Mouse (Mus musculus) kidney, postnatal 25 days (tissue): ENCODE measurements around the gene Zfp37.
"Not testable (repeated sequence)": the region's sequence is repeated elsewhere in the genome, so short reads cannot be mapped to it uniquely, and the experiment has no call there.

ENCODE experiments used
- DNase-seq, 2 experiments: peaks; one replicate each; pipeline ENCODE4 v3.0.0; 2021; ENCODE audit warnings: mixed read lengths in 2 of 2

The Zfp37 gene

GRCm38 (mm10) chr4:62230769-62231168, at the start of gene Zfp37:
TSS of gene Zfp37 (minus strand) at chr4:62231047.
- DNase-seq = peak in 1 of 2 experiments; percentile 7

- DNase-seq = peak; percentile 46 to 57
Measured at GRCm38 (mm10) chr4:62278081-62278480, 47.2 kb upstream of the Zfp37 start.

DNA sequence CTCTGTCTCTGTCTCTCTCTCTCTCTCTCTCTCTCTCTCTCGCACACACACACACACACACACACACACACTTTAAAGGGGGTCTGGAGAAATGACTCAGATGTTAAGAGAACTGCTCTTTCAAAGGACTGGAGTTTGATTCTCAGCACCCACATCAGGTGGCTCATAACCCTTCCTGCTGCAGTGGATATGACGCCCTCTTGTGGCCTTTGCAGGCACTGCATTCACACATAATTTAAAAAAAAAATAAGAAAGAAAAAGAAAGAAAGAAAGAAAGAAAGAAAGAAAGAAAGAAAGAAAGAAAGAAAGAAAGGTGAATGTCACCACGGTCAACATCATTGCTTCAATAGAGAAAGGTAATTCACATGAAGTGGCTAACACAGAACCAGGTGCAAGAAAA, 46.4 kb upstream of the Zfp37 start:
- no peak for DNase-seq

DNA sequence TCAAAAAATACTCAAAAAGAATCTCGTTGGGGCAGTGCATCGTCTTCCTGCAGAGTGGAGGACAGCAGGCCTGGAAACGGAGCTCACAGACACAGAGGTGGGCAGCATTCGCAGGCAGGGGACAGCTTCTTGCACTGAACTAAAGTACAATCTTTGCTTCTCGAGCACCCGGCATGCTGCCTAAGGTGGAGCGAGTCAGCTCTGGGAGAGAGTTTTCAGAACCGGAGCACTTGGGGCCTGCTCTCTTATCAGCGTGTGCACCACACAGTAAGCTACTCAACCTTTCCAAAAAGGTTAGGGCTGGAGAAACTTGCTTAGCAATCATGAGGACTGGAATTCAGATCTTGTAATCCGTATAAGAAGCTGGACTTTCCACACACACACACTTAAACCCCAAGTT, 45.8 kb upstream of the Zfp37 start:
- no peak for DNase-seq

GRCm38 (mm10) chr4:62274841-62275536, 44.1 kb upstream of the Zfp37 start:
- peak in 1 of 2 experiments; percentile 1 for DNase-seq

DNA sequence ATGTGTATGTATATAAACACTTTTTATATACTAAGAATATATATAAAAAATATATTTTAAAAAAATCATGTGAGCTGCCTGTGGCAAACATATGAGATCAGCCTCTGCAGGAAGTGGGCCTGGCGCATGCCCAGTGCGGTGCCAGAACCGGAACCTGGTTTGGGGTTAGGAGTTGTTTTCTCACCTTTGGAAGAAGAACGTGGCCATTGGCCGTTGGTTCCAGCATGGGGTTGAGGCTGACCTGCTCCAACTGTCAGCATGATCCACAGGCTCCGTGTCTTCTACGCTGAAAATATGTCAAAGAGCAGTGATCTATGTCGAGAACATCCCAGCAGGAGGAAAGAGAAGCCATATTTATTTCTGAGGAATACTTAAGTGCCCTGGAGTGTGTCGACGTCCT, 43.1 kb upstream of the Zfp37 start:
- no peak for DNase-seq

DNA sequence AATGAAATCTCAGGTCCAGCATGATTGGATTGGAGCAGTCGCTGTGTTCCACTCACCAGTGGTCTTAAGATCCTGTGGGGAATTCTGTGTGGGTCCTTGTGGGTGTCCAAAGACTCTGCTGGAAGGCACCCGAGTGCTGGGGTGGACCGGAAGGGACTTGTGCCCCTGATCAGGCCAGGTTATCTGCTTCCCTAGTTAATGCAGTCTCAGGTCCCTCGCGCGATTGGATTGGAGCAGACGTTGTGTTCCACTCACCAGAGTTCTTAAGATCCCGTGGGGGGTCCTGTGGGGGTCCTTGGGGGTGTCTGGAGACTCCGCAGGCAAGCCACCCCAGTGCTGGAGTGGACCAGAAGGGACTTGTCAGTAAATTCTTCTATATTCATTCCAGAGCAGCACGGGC, 41.8 kb upstream of the Zfp37 start:
- DNase-seq = no peak

- DNase-seq = peak in 1 of 2 experiments; percentile 15
Measured at GRCm38 (mm10) chr4:62267101-62267500, 36.3 kb upstream of the Zfp37 start.

- DNase-seq = not testable (repeated sequence)
Measured at GRCm38 (mm10) chr4:62266016-62266415, 35.2 kb upstream of the Zfp37 start.

GRCm38 (mm10) chr4:62265154-62265836, 34.4 kb upstream of the Zfp37 start:
- DNase-seq = peak in 1 of 2 experiments; percentile 16

- peak; percentile 28 for DNase-seq
Measured at GRCm38 (mm10) chr4:62263133-62263844, 32.4 kb upstream of the Zfp37 start.

DNA sequence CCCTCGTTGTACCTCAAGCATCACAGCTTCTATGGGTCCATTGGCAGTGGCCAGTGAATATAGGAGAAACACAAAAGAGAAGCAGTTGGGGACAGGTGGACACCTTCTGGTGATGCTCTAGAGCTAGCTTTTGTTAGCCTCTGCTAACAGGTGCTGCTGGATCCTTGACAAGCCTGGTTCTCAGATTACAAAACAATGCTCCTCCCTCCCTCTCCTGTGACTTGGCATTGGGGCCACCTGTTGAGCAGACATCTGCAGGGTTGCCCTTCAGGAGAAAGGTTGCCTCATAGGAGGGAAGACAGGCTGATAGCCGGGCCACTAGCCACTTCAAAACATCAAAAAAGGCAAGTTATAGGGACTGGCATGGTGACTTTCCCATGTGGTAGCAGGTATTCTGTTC, 31.4 kb upstream of the Zfp37 start, which contains the start of gene Slc31a2:
Gene Slc31a2 (plus strand): TSS at position 287 of the 400 bp plus-strand sequence.
- no peak for DNase-seq

- peak in 1 of 2 experiments; percentile 79 for DNase-seq
Measured at GRCm38 (mm10) chr4:62256931-62257330, 26.1 kb upstream of the Zfp37 start.

DNA sequence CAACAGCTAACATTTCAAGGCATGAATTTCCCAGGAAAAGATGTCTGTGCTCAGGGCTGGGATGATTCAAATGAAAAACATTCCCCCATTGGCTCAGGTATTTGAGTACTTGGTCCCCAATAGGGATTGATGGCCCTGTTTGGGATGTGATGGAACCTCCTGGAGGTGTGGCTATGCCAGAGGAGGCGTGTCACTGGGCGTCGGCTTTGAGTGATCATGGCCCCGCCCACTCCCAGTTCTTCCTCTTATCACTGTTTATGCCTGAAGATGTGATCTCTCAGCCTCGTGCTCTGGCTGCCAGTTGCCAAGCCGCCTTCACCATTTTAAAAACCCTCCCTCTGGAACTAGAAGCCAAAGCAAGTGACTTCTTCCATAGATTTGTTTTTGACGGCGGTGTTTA, 23.7 kb upstream of the Zfp37 start:
- DNase-seq = no peak

DNA sequence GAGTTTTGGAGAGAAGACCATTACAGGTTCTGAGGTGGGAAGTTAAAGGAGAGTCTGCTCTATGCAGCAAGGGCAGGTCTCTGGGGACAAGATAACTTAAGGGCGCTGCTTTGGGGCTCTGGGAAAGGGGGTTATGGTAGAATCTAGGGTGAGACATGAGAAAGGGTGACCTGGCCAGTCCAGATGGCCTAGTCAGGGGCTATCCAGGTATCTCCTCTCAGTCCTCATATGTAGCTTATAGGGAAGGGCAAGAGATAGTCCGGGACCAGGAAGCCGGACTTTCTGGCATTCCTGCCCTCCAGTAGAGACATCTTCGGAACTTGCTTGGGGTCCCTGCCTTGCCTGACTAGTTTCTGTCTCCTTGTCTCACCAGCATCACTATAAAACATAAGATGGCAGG, 20.9 kb upstream of the Zfp37 start:
- no peak for DNase-seq

- no peak for DNase-seq
Measured at GRCm38 (mm10) chr4:62250896-62251544, 20.2 kb upstream of the Zfp37 start.

- DNase-seq = no peak
Measured at GRCm38 (mm10) chr4:62248328-62248727, 17.5 kb upstream of the Zfp37 start.

- DNase-seq = no peak
Measured at GRCm38 (mm10) chr4:62240586-62240985, 9.7 kb upstream of the Zfp37 start.

- DNase-seq = no peak
Measured at GRCm38 (mm10) chr4:62230153-62230552, 694 bp downstream of the Zfp37 start.

DNA sequence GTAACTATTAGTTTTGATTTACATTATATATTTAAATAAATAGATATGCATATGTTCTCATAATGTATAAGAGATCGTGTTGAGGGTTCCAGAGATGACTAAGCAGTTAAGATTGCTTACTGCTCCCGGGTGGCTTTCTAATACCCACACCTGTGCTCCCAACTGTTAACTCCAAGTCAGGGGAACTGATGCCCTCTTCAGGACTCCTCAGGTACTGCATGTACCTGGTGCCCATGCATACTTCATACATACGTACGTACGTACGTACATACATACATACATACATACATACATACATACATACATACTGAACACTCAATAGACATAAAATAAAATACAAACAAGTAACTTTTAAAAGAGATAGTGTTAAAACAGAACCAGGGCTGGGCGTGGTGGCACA, 1.4 kb downstream of the Zfp37 start:
- DNase-seq = peak in 1 of 2 experiments; percentile 31

- DNase-seq = peak; percentile 44 to 61
Measured at GRCm38 (mm10) chr4:62228391-62228790, 2.5 kb downstream of the Zfp37 start.

DNA sequence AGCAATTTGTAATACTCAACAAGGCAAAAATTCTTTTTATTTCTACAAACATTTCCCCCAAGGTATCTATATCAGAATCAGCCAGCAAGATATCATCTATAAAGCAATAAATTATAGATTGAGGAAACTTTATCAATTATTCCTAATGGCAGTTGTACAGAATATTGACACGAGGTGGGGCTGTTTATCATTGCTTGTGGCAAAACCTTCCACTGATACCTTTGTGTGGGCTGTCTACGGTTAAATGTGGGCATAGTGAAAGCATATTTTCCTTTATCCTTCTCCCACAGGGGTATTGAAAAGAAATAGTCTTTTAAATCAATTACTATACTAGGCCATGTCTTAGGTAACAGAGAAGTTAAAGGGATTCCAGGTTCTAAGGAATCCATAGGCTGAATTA, 17.4 kb downstream of the Zfp37 start:
- DNase-seq = no peak

DNA sequence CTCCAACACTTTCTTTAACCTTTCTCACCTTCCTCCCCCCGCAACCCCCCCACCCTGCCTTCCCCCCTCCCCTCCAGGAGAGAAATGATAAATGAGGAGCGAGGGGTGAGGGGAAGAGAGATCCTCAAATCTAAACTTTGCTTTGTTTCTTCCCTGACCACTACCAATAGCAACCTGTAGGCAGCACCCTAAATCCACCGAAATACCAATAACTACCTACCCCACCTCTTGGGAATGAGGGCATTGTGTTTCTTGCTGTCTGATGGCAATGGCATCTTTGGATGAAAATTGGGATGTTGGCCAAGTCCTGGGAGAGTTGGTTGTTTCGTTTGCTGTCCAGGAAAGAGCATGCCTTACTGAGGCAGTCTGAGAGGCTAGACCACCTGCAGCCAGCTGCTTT, 20.8 kb downstream of the Zfp37 start:
- no peak for DNase-seq
